Mouse (Mus musculus) erythroblast, adult 5-6 weeks (primary cell): ENCODE results near the gene Nae1. TPM values are rescaled to one million over a fixed set of nuclear protein-coding genes. Genes with fewer than 3 reads are reported as not detected.

Source experiments
- ATAC-seq: replicated peaks from 2 replicates; pipeline ENCODE4 v1.8.0; 2016; ENCODE audit warnings: moderate number of reproducible peaks, mild to moderate bottlenecking, moderate TSS enrichment, inconsistent platforms; ENCODE audit not compliant: poor library complexity, low FRiP score, severe bottlenecking
- total RNA-seq, 2 experiments: library from RNA; stranded (forward) in 1 of 2; stranded (reverse) in 1 of 2; fragments of 150-400 nt in 1 of 2; fragments of 200-764, 138-1000 nt in 1 of 2; gene quantifications; 2 replicates each; pipeline versions ENCODE4 v1.2.3 to v1.2.4; 2015 to 2017; ENCODE audit warnings: low replicate concordance in 2 of 2

The Nae1 gene
- total RNA-seq, 2 experiments from 2014 or later: 19.0 to 25.4 TPM

GRCm38 (mm10) chr8:104534779-104535141, 323 bp upstream of the Nae1 start:
- peak; percentile 69 for ATAC-seq

- ATAC-seq: no peak
These were observed 886 bp downstream of the Nae1 start for GRCm38 (mm10) chr8:104533551-104533950.

GRCm38 (mm10) chr8:104529671-104530070, 4.8 kb downstream of the Nae1 start:
- no peak for ATAC-seq

- no peak for ATAC-seq
These were observed 16.6 kb downstream of the Nae1 start for GRCm38 (mm10) chr8:104517872-104518271.

GRCm38 (mm10) chr8:104510134-104510533, 24.3 kb downstream of the Nae1 start:
- ATAC-seq: no peak

GRCm38 (mm10) chr8:104509061-104510006, 25.1 kb downstream of the Nae1 start, which contains the start of gene Terb1:
TSS of gene Terb1 (minus strand) at chr8:104509910.
- no peak for ATAC-seq

- no peak for ATAC-seq
These were observed 55.3 kb downstream of the Nae1 start for GRCm38 (mm10) chr8:104479091-104479490.

GRCm38 (mm10) chr8:104472465-104472864, 62.0 kb downstream of the Nae1 start:
- ATAC-seq: no peak

- ATAC-seq: no peak
These were observed 67.0 kb downstream of the Nae1 start for GRCm38 (mm10) chr8:104467463-104467862.

Other genes starting within 250 kb of the Nae1 start
- not detected in 2 replicates for gene Cmtm2a, start 241.5 kb downstream of the Nae1 start, total RNA-seq (2015; ENCODE audit: low replicate concordance)
- not detected in 2 replicates for gene Cmtm2a, start 241.5 kb downstream of the Nae1 start, total RNA-seq (2017; ENCODE audit: low replicate concordance)
- not detected in 2 replicates for gene Gm45711, start 224.6 kb downstream of the Nae1 start, total RNA-seq (2015; ENCODE audit: low replicate concordance)
- not detected in 2 replicates for gene Gm45711, start 224.6 kb downstream of the Nae1 start, total RNA-seq (2017; ENCODE audit: low replicate concordance)
- not detected in 2 replicates for gene Cmtm1, start 224.5 kb downstream of the Nae1 start, total RNA-seq (2015; ENCODE audit: low replicate concordance)
- not detected in 2 replicates for gene Cmtm1, start 224.5 kb downstream of the Nae1 start, total RNA-seq (2017; ENCODE audit: low replicate concordance)
- not detected in 2 replicates for gene Gm11020, start 213.1 kb downstream of the Nae1 start, total RNA-seq (2015; ENCODE audit: low replicate concordance)
- gene Gm11020, start 213.1 kb downstream of the Nae1 start, total RNA-seq (2017; ENCODE audit: low replicate concordance): not detected in 2 replicates
- gene Cmtm2b, start 212.4 kb downstream of the Nae1 start, total RNA-seq (2015; ENCODE audit: low replicate concordance): not detected in 2 replicates
- gene Cmtm2b, start 212.4 kb downstream of the Nae1 start, total RNA-seq (2017; ENCODE audit: low replicate concordance): not detected in 2 replicates
- 8.6 and 14.0 TPM in 2 replicates for gene Cmtm3, start 195.2 kb downstream of the Nae1 start, total RNA-seq (2015; ENCODE audit: low replicate concordance)
- 1.5 and 3.3 TPM in 2 replicates for gene Cmtm3, start 195.2 kb downstream of the Nae1 start, total RNA-seq (2017; ENCODE audit: low replicate concordance)
- 0.96 and 1.0 TPM in 2 replicates for gene Cmtm4, start 138.8 kb downstream of the Nae1 start, total RNA-seq (2015; ENCODE audit: low replicate concordance)
- 0.51 and 0.70 TPM in 2 replicates for gene Cmtm4, start 138.8 kb downstream of the Nae1 start, total RNA-seq (2017; ENCODE audit: low replicate concordance)
- 22.8 and 30.4 TPM in 2 replicates for gene Dync1li2, start 91.6 kb downstream of the Nae1 start, total RNA-seq (2015; ENCODE audit: low replicate concordance)
- gene Dync1li2, start 91.6 kb downstream of the Nae1 start, total RNA-seq (2017; ENCODE audit: low replicate concordance): 48.3 and 63.4 TPM in 2 replicates
- not detected in 2 replicates for gene Terb1, start 24.7 kb downstream of the Nae1 start, total RNA-seq (2015; ENCODE audit: low replicate concordance)
- not detected in 2 replicates for gene Terb1, start 24.7 kb downstream of the Nae1 start, total RNA-seq (2017; ENCODE audit: low replicate concordance)
- not detected in 2 replicates for gene Car7, start 52 bp upstream of the Nae1 start, total RNA-seq (2015; ENCODE audit: low replicate concordance)
- 0.51 TPM in 1 of 2 replicates, not detected in the other for gene Car7, start 52 bp upstream of the Nae1 start, total RNA-seq (2017; ENCODE audit: low replicate concordance)
- 0.38 and 1.7 TPM in 2 replicates for gene Pdp2, start 56.8 kb upstream of the Nae1 start, total RNA-seq (2015; ENCODE audit: low replicate concordance)
- gene Pdp2, start 56.8 kb upstream of the Nae1 start, total RNA-seq (2017; ENCODE audit: low replicate concordance): 0.98 and 1.3 TPM in 2 replicates
- gene Cdh16, start 89.8 kb upstream of the Nae1 start, total RNA-seq (2015; ENCODE audit: low replicate concordance): not detected in 2 replicates
- not detected in 2 replicates for gene Cdh16, start 89.8 kb upstream of the Nae1 start, total RNA-seq (2017; ENCODE audit: low replicate concordance)
- not detected in 2 replicates for gene Rrad, start 96.7 kb upstream of the Nae1 start, total RNA-seq (2015; ENCODE audit: low replicate concordance)
- gene Rrad, start 96.7 kb upstream of the Nae1 start, total RNA-seq (2017; ENCODE audit: low replicate concordance): not detected in 2 replicates
- 1.5 and 5.2 TPM in 2 replicates for gene Ciao2b, start 107.3 kb upstream of the Nae1 start, total RNA-seq (2015; ENCODE audit: low replicate concordance)
- gene Ciao2b, start 107.3 kb upstream of the Nae1 start, total RNA-seq (2017; ENCODE audit: low replicate concordance): 6.0 and 15.1 TPM in 2 replicates
- gene Ces2a, start 199.4 kb upstream of the Nae1 start, total RNA-seq (2015; ENCODE audit: low replicate concordance): not detected in 2 replicates
- gene Ces2a, start 199.4 kb upstream of the Nae1 start, total RNA-seq (2017; ENCODE audit: low replicate concordance): not detected in 2 replicates